Mouse (Mus musculus) gastrocnemius, adult 8-10 months (tissue): ENCODE measurements around the gene Prr19. TPM values are rescaled to one million over a fixed set of nuclear protein-coding genes. Genes with fewer than 3 reads are reported as not detected.

Experiments used
- DNase-seq, 2 experiments: peaks; one replicate each; pipeline ENCODE4 v3.0.0; 2022; ENCODE audit warnings: low spot score in 2 of 2
- total RNA-seq, 4 experiments: library from RNA; stranded (reverse); gene quantifications; 2 replicates each; pipeline ENCODE4 v1.2.4; 2022

Gene Prr19
- total RNA-seq, 4 experiments from 2014 or later: not detected

GRCm38 (mm10) chr7:25275555-25276298, 25.5 kb upstream of the Prr19 start:
- DNase-seq: no peak

GRCm38 (mm10) chr7:25277405-25277804, 23.8 kb upstream of the Prr19 start:
- DNase-seq: no peak

GRCm38 (mm10) chr7:25277998-25278340, 23.2 kb upstream of the Prr19 start:
- DNase-seq: no peak

GRCm38 (mm10) chr7:25278341-25279075, 22.7 kb upstream of the Prr19 start:
- peak in 1 of 2 experiments; percentile 63 for DNase-seq

GRCm38 (mm10) chr7:25279076-25279860, 21.9 kb upstream of the Prr19 start:
- DNase-seq: peak; percentile 80 to 84

- no peak for DNase-seq
Measured at GRCm38 (mm10) chr7:25279861-25280791, 21.1 kb upstream of the Prr19 start.

- no peak for DNase-seq
Measured at GRCm38 (mm10) chr7:25281166-25281733, 20.0 kb upstream of the Prr19 start.

GRCm38 (mm10) chr7:25281734-25282601, 19.2 kb upstream of the Prr19 start:
- DNase-seq: peak; percentile 97

- DNase-seq: no peak
Measured at GRCm38 (mm10) chr7:25282731-25283211, 18.4 kb upstream of the Prr19 start.

- DNase-seq: no peak
Measured at GRCm38 (mm10) chr7:25283637-25284036, 17.6 kb upstream of the Prr19 start.

- DNase-seq: no peak
Measured at GRCm38 (mm10) chr7:25284171-25284570, 17.0 kb upstream of the Prr19 start.

- DNase-seq: no peak
Measured at GRCm38 (mm10) chr7:25284766-25285165, 16.4 kb upstream of the Prr19 start.

GRCm38 (mm10) chr7:25285511-25286238, 15.5 kb upstream of the Prr19 start:
- no peak for DNase-seq

- DNase-seq: no peak
Measured at GRCm38 (mm10) chr7:25286989-25287388, 14.2 kb upstream of the Prr19 start.

GRCm38 (mm10) chr7:25288011-25288410, 13.2 kb upstream of the Prr19 start:
- no peak for DNase-seq

- no peak for DNase-seq
Measured at GRCm38 (mm10) chr7:25288721-25289120, 12.5 kb upstream of the Prr19 start.

GRCm38 (mm10) chr7:25289925-25290324, 11.3 kb upstream of the Prr19 start:
- no peak for DNase-seq

- no peak for DNase-seq
Measured at GRCm38 (mm10) chr7:25290463-25290862, 10.7 kb upstream of the Prr19 start.

GRCm38 (mm10) chr7:25290911-25291310, 10.3 kb upstream of the Prr19 start:
- no peak for DNase-seq
